Mouse (Mus musculus): ENCODE results near the gene 1700061G19Rik. TPM values are rescaled to one million over a fixed set of nuclear protein-coding genes. Genes with fewer than 3 reads are reported as not detected.

Gene 1700061G19Rik
- not detected for total RNA-seq (2022)

GRCm38 (mm10) chr17:56874936-56875651, at the start of gene 1700061G19Rik:
1700061G19Rik (plus strand) TSS chr17:56875477.
- no peak for DNase-seq (ENCODE audit: low spot score)

GRCm38 (mm10) chr17:56826718-56827117, 48.6 kb upstream of the 1700061G19Rik start:
- no peak for DNase-seq (ENCODE audit: low spot score)

GRCm38 (mm10) chr17:56829171-56829570, 46.1 kb upstream of the 1700061G19Rik start:
- no peak for DNase-seq (ENCODE audit: low spot score)

- no peak for DNase-seq (ENCODE audit: low spot score)
These were observed 45.5 kb upstream of the 1700061G19Rik start for GRCm38 (mm10) chr17:56829795-56830194.

GRCm38 (mm10) chr17:56830411-56831110, 44.7 kb upstream of the 1700061G19Rik start, which contains the start of gene Rfx2:
Rfx2 (minus strand) TSS chr17:56831013.
- DNase-seq (ENCODE audit: low spot score): no peak

- DNase-seq (ENCODE audit: low spot score): peak; percentile 97
These were observed 44.0 kb upstream of the 1700061G19Rik start for GRCm38 (mm10) chr17:56831111-56831816.

- no peak for DNase-seq (ENCODE audit: low spot score)
These were observed 42.4 kb upstream of the 1700061G19Rik start for GRCm38 (mm10) chr17:56832918-56833317.

GRCm38 (mm10) chr17:56833381-56833780, 41.9 kb upstream of the 1700061G19Rik start:
- no peak for DNase-seq (ENCODE audit: low spot score)

- DNase-seq (ENCODE audit: low spot score): no peak
These were observed 38.9 kb upstream of the 1700061G19Rik start for GRCm38 (mm10) chr17:56836336-56836735.

- no peak for DNase-seq (ENCODE audit: low spot score)
These were observed 34.8 kb upstream of the 1700061G19Rik start for GRCm38 (mm10) chr17:56840524-56840923.

GRCm38 (mm10) chr17:56842173-56842572, 33.1 kb upstream of the 1700061G19Rik start:
- no peak for DNase-seq (ENCODE audit: low spot score)

GRCm38 (mm10) chr17:56843678-56844077, 31.6 kb upstream of the 1700061G19Rik start:
- DNase-seq (ENCODE audit: low spot score): no peak

- DNase-seq (ENCODE audit: low spot score): no peak
These were observed 26.5 kb upstream of the 1700061G19Rik start for GRCm38 (mm10) chr17:56848785-56849184.

GRCm38 (mm10) chr17:56849710-56850109, 25.6 kb upstream of the 1700061G19Rik start:
- no peak for DNase-seq (ENCODE audit: low spot score)

GRCm38 (mm10) chr17:56851167-56851566, 24.1 kb upstream of the 1700061G19Rik start:
- DNase-seq (ENCODE audit: low spot score): no peak

GRCm38 (mm10) chr17:56855421-56855820, 19.9 kb upstream of the 1700061G19Rik start:
- DNase-seq (ENCODE audit: low spot score): no peak

- DNase-seq (ENCODE audit: low spot score): peak; percentile 67
These were observed 17.1 kb upstream of the 1700061G19Rik start for GRCm38 (mm10) chr17:56858216-56858615.

- no peak for DNase-seq (ENCODE audit: low spot score)
These were observed 16.4 kb upstream of the 1700061G19Rik start for GRCm38 (mm10) chr17:56858922-56859321.

GRCm38 (mm10) chr17:56861197-56861596, 14.1 kb upstream of the 1700061G19Rik start:
- peak; percentile 23 for DNase-seq (ENCODE audit: low spot score)

GRCm38 (mm10) chr17:56866071-56866470, 9.2 kb upstream of the 1700061G19Rik start:
- no peak for DNase-seq (ENCODE audit: low spot score)

GRCm38 (mm10) chr17:56869481-56869977, 5.7 kb upstream of the 1700061G19Rik start:
- no peak for DNase-seq (ENCODE audit: low spot score)
